Mouse (Mus musculus) urinary bladder, postnatal 10 days (tissue): ENCODE measurements around the gene Slc9b1.

Source experiments
- DNase-seq: peaks from one replicate; pipeline ENCODE4 v3.0.0; 2022; ENCODE audit warnings: low spot score

Slc9b1 gene

DNA sequence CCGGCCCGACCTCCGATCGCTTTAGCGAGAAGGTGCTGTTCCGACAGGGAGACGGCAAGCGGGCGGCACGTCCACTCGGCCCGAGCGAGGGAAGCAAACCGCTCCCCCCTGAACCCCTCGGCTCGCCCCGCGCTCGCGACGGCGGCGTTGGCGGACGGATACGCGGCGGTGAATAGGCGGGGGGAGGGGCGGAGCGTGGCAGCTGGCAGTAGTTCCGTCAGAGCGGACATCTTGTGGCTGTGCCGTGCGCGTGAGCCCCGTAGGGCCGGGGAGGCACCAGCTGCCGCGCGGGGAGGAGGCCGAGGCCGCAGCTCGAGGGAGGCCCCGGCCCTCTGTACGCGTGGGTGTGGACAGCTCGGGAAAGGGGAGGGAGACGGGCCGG is 90.7 kb downstream of the Slc9b1 start:
- peak; percentile 87 for DNase-seq

GRCm38 (mm10) chr3:135438913-135439531 is 91.2 kb downstream of the Slc9b1 start:
- DNase-seq: peak; percentile 35

DNA sequence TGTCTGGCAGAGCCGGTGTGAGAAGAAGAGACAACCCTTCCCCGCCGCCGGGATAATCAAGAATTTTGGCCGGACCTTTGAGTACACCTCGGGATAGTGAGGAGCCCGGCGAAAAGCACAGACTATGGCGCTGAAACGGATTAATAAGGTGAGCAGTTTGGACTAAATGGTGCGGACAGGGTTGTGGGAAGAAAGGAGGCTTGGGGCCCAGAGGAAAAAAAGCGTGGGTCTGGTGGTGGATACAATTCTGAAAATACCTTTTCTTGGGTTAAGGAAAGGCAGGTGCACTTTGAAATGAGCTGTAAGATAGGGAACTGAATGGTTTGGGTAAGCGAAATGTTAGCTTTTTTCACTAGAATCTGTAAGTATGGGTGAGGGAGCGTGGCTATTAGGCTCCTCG is 91.8 kb downstream of the Slc9b1 start:
- no peak for DNase-seq

GRCm38 (mm10) chr3:135440221-135440620 is 92.4 kb downstream of the Slc9b1 start:
- DNase-seq: no peak

GRCm38 (mm10) chr3:135440621-135441020 is 92.8 kb downstream of the Slc9b1 start:
- DNase-seq: no peak

DNA sequence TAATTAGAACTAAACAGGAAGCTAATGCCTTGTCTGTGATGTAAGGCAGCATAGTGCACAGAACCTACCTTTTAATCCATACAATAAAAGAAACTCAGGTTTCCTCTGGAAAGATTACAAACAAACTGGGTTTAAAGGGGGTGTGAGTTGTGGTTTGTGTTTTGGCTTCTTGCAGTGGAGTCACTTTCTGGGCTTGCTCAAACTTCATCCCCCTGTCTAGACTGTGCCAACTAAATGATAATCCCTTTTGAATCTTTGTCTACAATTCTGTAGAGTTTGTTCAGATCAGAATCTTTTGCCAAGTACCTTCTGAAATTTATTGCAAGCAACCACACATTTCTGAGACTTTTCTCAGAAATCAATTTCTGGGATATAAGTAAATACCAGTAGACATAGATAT is 97.1 kb downstream of the Slc9b1 start:
- DNase-seq: no peak
